Mouse (Mus musculus): ENCODE results near the gene 2900011O08Rik. TPM values are rescaled to one million over a fixed set of nuclear protein-coding genes. Genes with fewer than 3 reads are reported as not detected.

Gene 2900011O08Rik
- polyA plus RNA-seq, 1 experiment, result not detected

GRCm38 (mm10) chr16:14130796-14131195 lies 144.4 kb downstream of the 2900011O08Rik start:
- H3K27me3 ChIP-seq (ENCODE audit: control insufficient read depth, insufficient read depth, low read length), result no peaks in the 10 kb centered on the region
- WGBS, result 95% methylated on average over 7 of the region's 7 CpGs
- TF ChIP-seq POLR2A (IDR thresholded peaks at IDR 0.05; ENCODE audit: low read depth, low read length), result no peak
- TF ChIP-seq CTCF (IDR thresholded peaks at IDR 0.05; ENCODE audit: extremely low read depth, insufficient read depth, insufficient read length, insufficient replicate concordance), result no peak
- no peaks in the 10 kb centered on the region for H3K4me1 ChIP-seq (ENCODE audit: control insufficient read depth, insufficient read depth, insufficient read length)
- no peak overlapping the region for H3K4me3 ChIP-seq (ENCODE audit: extremely low read depth, insufficient read depth, insufficient read length)
- H3K36me3 ChIP-seq (ENCODE audit: control insufficient read depth, insufficient read depth, low read length), result peaks cover 38% of the 10 kb centered on the region
- H3K27ac ChIP-seq (ENCODE audit: insufficient read depth, low read length), result no peak overlapping the region
- DNase-seq (ENCODE audit: low read depth in 1 of 2, low spot score in 2 of 2), result no peak

GRCm38 (mm10) chr16:14131376-14131775 lies 145.0 kb downstream of the 2900011O08Rik start:
- no peak for DNase-seq (ENCODE audit: low read depth in 1 of 2, low spot score in 2 of 2)
- Histone ChIP-seq H3K27me3 (ENCODE audit: control insufficient read depth, insufficient read depth, low read length) (no peaks in the 10 kb centered on the region), H3K27ac (ENCODE audit: insufficient read depth, low read length) (no peak overlapping the region), H3K4me3 (ENCODE audit: extremely low read depth, insufficient read depth, insufficient read length) (no peak overlapping the region), H3K36me3 (ENCODE audit: control insufficient read depth, insufficient read depth, low read length) (peaks cover 41% of the 10 kb centered on the region), H3K4me1 (ENCODE audit: control insufficient read depth, insufficient read depth, insufficient read length) (no peaks in the 10 kb centered on the region)
- 95% methylated on average over 3 of the region's 3 CpGs for WGBS
- no peak for TF ChIP-seq CTCF (IDR thresholded peaks at IDR 0.05; ENCODE audit: extremely low read depth, insufficient read depth, insufficient read length, insufficient replicate concordance)
- TF ChIP-seq POLR2A (IDR thresholded peaks at IDR 0.05; ENCODE audit: low read depth, low read length), result no peak

- Histone ChIP-seq H3K4me1 (ENCODE audit: control insufficient read depth, insufficient read depth, insufficient read length) (no peaks in the 10 kb centered on the region), H3K27ac (ENCODE audit: insufficient read depth, low read length) (no peak overlapping the region), H3K36me3 (ENCODE audit: control insufficient read depth, insufficient read depth, low read length) (peaks cover 42% of the 10 kb centered on the region), H3K27me3 (ENCODE audit: control insufficient read depth, insufficient read depth, low read length) (no peaks in the 10 kb centered on the region), H3K4me3 (ENCODE audit: extremely low read depth, insufficient read depth, insufficient read length) (no peak overlapping the region)
- no peak for DNase-seq (ENCODE audit: low read depth in 1 of 2, low spot score in 2 of 2)
- 85% methylated on average over 5 of the region's 5 CpGs for WGBS
- no peak for TF ChIP-seq POLR2A (IDR thresholded peaks at IDR 0.05; ENCODE audit: low read depth, low read length)
- TF ChIP-seq CTCF (IDR thresholded peaks at IDR 0.05; ENCODE audit: extremely low read depth, insufficient read depth, insufficient read length, insufficient replicate concordance), result no peak
These were observed 145.4 kb downstream of the 2900011O08Rik start for GRCm38 (mm10) chr16:14131838-14132237.

GRCm38 (mm10) chr16:14135014-14135413 lies 148.6 kb downstream of the 2900011O08Rik start:
- no peak for DNase-seq (ENCODE audit: low read depth in 1 of 2, low spot score in 2 of 2)
- no peak overlapping the region for H3K4me3 ChIP-seq (ENCODE audit: extremely low read depth, insufficient read depth, insufficient read length)
- no peaks in the 10 kb centered on the region for H3K27me3 ChIP-seq (ENCODE audit: control insufficient read depth, insufficient read depth, low read length)
- H3K4me1 ChIP-seq (ENCODE audit: control insufficient read depth, insufficient read depth, insufficient read length), result no peaks in the 10 kb centered on the region
- TF ChIP-seq CTCF (IDR thresholded peaks at IDR 0.05; ENCODE audit: extremely low read depth, insufficient read depth, insufficient read length, insufficient replicate concordance) (no peak), POLR2A (IDR thresholded peaks at IDR 0.05; ENCODE audit: low read depth, low read length) (no peak)
- peak overlapping the region; percentile 50; the same call in 1 of the 2 replicates for H3K27ac ChIP-seq (ENCODE audit: insufficient read depth, low read length)
- peaks cover 45% of the 10 kb centered on the region for H3K36me3 ChIP-seq (ENCODE audit: control insufficient read depth, insufficient read depth, low read length)
- WGBS, result 23% methylated on average over 2 of the region's 2 CpGs

- TF ChIP-seq POLR2A (IDR thresholded peaks at IDR 0.05; ENCODE audit: low read depth, low read length) (no peak), CTCF (IDR thresholded peaks at IDR 0.05; ENCODE audit: extremely low read depth, insufficient read depth, insufficient read length, insufficient replicate concordance) (no peak)
- no peak for DNase-seq (ENCODE audit: low read depth in 1 of 2, low spot score in 2 of 2)
- Histone ChIP-seq H3K27ac (ENCODE audit: insufficient read depth, low read length) (no peak overlapping the region), H3K4me1 (ENCODE audit: control insufficient read depth, insufficient read depth, insufficient read length) (no peaks in the 10 kb centered on the region), H3K27me3 (ENCODE audit: control insufficient read depth, insufficient read depth, low read length) (no peaks in the 10 kb centered on the region), H3K4me3 (ENCODE audit: extremely low read depth, insufficient read depth, insufficient read length) (no peak overlapping the region), H3K36me3 (ENCODE audit: control insufficient read depth, insufficient read depth, low read length) (peaks cover 52% of the 10 kb centered on the region)
- 94% methylated on average over 1 of the region's 1 CpGs for whole genome bisulfite sequencing
These were observed 151.7 kb downstream of the 2900011O08Rik start for GRCm38 (mm10) chr16:14137976-14138561.

- Histone ChIP-seq H3K27me3 (ENCODE audit: control insufficient read depth, insufficient read depth, low read length) (no peaks in the 10 kb centered on the region), H3K36me3 (ENCODE audit: control insufficient read depth, insufficient read depth, low read length) (peaks cover 55% of the 10 kb centered on the region), H3K27ac (ENCODE audit: insufficient read depth, low read length) (no peak overlapping the region), H3K4me1 (ENCODE audit: control insufficient read depth, insufficient read depth, insufficient read length) (no peaks in the 10 kb centered on the region), H3K4me3 (ENCODE audit: extremely low read depth, insufficient read depth, insufficient read length) (no peak overlapping the region)
- TF ChIP-seq CTCF (IDR thresholded peaks at IDR 0.05; ENCODE audit: extremely low read depth, insufficient read depth, insufficient read length, insufficient replicate concordance) (no peak), POLR2A (IDR thresholded peaks at IDR 0.05; ENCODE audit: low read depth, low read length) (no peak)
- DNase-seq (ENCODE audit: low read depth in 1 of 2, low spot score in 2 of 2), result no peak
These were observed 152.7 kb downstream of the 2900011O08Rik start for GRCm38 (mm10) chr16:14139106-14139505.

- DNase-seq (ENCODE audit: low read depth in 1 of 2, low spot score in 2 of 2), result no peak
- no peak for TF ChIP-seq CTCF (IDR thresholded peaks at IDR 0.05; ENCODE audit: extremely low read depth, insufficient read depth, insufficient read length, insufficient replicate concordance)
- TF ChIP-seq POLR2A (IDR thresholded peaks at IDR 0.05; ENCODE audit: low read depth, low read length), result no peak
- H3K27me3 ChIP-seq (ENCODE audit: control insufficient read depth, insufficient read depth, low read length), result no peaks in the 10 kb centered on the region
- H3K36me3 ChIP-seq (ENCODE audit: control insufficient read depth, insufficient read depth, low read length), result peaks cover 56% of the 10 kb centered on the region
- no peak overlapping the region for H3K4me3 ChIP-seq (ENCODE audit: extremely low read depth, insufficient read depth, insufficient read length)
- no peaks in the 10 kb centered on the region for H3K4me1 ChIP-seq (ENCODE audit: control insufficient read depth, insufficient read depth, insufficient read length)
- no peak overlapping the region for H3K27ac ChIP-seq (ENCODE audit: insufficient read depth, low read length)
- WGBS, result 90% methylated on average over 3 of the region's 3 CpGs
These were observed 156.9 kb downstream of the 2900011O08Rik start for GRCm38 (mm10) chr16:14143298-14143697.

Measured in spleen, adult 2 months (tissue).